Mouse (Mus musculus): ENCODE data around the gene Chst14. TPM values are rescaled to one million over a fixed set of nuclear protein-coding genes. Genes with fewer than 3 reads are reported as not detected.

Gene Chst14
- polyA plus RNA-seq (2015; fragmentation: Nextera tagmentation; extraction: Ambion mirVana), result 6.0 and 6.6 TPM in 2 replicates

DNA sequence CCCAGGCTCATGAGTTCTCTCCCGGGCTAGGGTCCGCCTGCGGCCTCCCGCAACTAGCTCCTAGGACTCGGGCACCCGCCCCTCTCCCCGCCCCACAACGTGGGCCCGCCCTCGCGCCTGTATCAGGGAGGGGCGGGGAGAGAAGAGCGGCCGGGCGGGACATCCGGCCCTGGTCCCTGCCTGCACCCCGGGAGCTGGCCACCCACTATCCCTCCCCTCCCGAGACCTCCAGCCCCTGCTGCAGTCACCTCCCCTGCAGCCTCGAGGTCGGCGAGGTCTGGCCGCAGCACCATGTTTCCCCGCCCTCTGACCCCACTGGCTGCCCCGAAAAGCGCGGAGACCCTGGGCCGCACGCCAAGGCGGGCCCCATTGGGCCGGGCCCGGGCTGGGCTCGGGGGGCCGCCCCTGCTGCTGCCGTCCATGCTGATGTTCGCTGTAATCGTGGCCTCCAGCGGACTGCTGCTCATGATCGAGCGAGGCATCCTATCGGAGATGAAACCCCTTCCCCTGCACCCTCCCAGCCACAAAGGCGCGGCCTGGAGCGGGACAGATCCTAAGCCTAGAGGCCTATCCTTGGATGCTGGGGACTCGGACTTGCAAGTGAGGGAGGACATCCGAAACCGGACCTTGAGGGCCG, at the start of gene Chst14:
Gene Chst14 (plus strand): TSS at position 136 of the 637 bp plus-strand sequence.
- peak; percentile 88 for ATAC-seq (replicated peaks)
- Histone ChIP-seq H3K9ac (replicated peaks) (peak within 1 kb of the TSS; percentile 75), H3K27ac (replicated peaks) (no peak within 1 kb of the TSS), H3K4me2 (replicated peaks) (peak within 1 kb of the TSS; percentile 92), H3K4me3 (peak within 1 kb of the TSS; percentile 70), H3K36me3 (peaks cover 16% of the 10 kb centered on the region), H3K27me3 (no peaks in the 10 kb centered on the region), H3K4me1 (peaks cover 19% of the 10 kb centered on the region), H3K9me3 (no peaks in the 10 kb centered on the region)
- under 1% methylated on average over 47 of the region's 47 CpGs for WGBS

DNA sequence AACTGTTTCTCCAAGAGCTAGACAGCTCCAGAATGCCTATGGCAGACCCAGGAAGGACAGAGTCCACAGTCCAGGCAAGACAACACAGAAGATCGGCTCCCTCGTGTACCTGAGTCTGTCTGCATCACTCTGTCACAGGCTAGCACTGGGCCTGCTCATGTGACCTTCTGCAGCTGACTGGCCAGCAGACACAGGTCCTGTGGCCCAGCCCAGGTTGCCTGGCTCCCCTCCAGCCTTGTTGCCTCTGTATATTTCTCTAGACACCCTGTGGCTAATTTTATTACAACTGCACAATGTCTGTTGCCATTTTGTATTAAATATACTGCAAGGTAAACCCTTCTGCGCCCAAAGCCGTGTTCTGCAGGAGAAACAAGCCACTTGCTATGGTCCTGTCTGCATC, 45.3 kb upstream of the Chst14 start:
- H3K9me3 ChIP-seq, result no peaks in the 10 kb centered on the region
- no peak for ATAC-seq (replicated peaks)
- peaks cover 5% of the 10 kb centered on the region for H3K4me1 ChIP-seq
- no peak overlapping the region for H3K9ac ChIP-seq (replicated peaks)
- H3K27me3 ChIP-seq, result peaks cover 7% of the 10 kb centered on the region; the same call in 1 of the 2 replicates
- no peak overlapping the region for H3K27ac ChIP-seq (replicated peaks)
- peaks cover 15% of the 10 kb centered on the region; the same call in 1 of the 2 replicates for H3K36me3 ChIP-seq
- H3K4me2 ChIP-seq (replicated peaks), result no peak overlapping the region
- no peak overlapping the region for H3K4me3 ChIP-seq
- WGBS, result 86% methylated on average over 4 of the region's 4 CpGs

GRCm38 (mm10) chr2:118881956-118882355, 44.3 kb upstream of the Chst14 start:
- Histone ChIP-seq H3K9ac (replicated peaks) (no peak overlapping the region), H3K27ac (replicated peaks) (no peak overlapping the region), H3K4me2 (replicated peaks) (no peak overlapping the region), H3K9me3 (no peaks in the 10 kb centered on the region), H3K4me3 (no peak overlapping the region), H3K4me1 (peaks cover 5% of the 10 kb centered on the region), H3K27me3 (peaks cover 7% of the 10 kb centered on the region; the same call in 1 of the 2 replicates), H3K36me3 (peaks cover 7% of the 10 kb centered on the region; the same call in 1 of the 2 replicates)
- 78% methylated on average over 5 of the region's 5 CpGs for WGBS
- no peak for ATAC-seq (replicated peaks)

- peak overlapping the region; percentile 60 for H3K4me2 ChIP-seq (replicated peaks)
- H3K9me3 ChIP-seq, result no peaks in the 10 kb centered on the region
- peak; percentile 90 for ATAC-seq (replicated peaks)
- peak overlapping the region; percentile 34 for H3K4me3 ChIP-seq
- no peak overlapping the region for H3K27ac ChIP-seq (replicated peaks)
- peaks cover 7% of the 10 kb centered on the region; the same call in 1 of the 2 replicates for H3K27me3 ChIP-seq
- peaks cover 11% of the 10 kb centered on the region for H3K4me1 ChIP-seq
- peak overlapping the region; percentile 48 for H3K9ac ChIP-seq (replicated peaks)
- 2% methylated on average over 32 of the region's 32 CpGs for WGBS
- no peaks in the 10 kb centered on the region for H3K36me3 ChIP-seq
Observed at GRCm38 (mm10) chr2:118882840-118883679, 43.2 kb upstream of the Chst14 start.

DNA sequence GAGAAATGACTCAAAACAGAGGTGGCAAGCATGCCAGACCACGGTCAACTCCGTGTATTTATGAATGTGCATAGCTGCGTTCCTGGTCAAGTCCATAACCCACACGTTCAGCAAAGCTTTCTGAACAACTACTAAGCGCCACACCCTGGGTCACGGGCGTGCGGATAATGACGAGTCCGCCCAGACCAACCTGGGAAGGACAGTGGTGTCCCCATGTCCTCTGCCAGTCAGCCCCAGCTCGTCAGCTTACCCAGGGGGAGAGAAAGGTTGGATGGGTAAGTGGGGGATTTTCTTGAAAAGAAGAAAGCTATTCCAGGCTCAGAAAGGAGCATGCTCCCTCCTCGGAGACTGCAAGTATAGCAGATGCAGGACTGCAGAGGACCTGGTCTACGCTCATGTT, 38.9 kb upstream of the Chst14 start:
- Histone ChIP-seq H3K9ac (replicated peaks) (no peak overlapping the region), H3K4me3 (no peak overlapping the region), H3K27me3 (peaks cover 7% of the 10 kb centered on the region; the same call in 1 of the 2 replicates), H3K36me3 (no peaks in the 10 kb centered on the region), H3K4me2 (replicated peaks) (no peak overlapping the region; the same call in 1 of the 2 replicates), H3K9me3 (no peaks in the 10 kb centered on the region), H3K27ac (replicated peaks) (no peak overlapping the region), H3K4me1 (peaks cover 11% of the 10 kb centered on the region)
- ATAC-seq (replicated peaks), result no peak
- 66% methylated on average over 13 of the region's 13 CpGs for WGBS

DNA sequence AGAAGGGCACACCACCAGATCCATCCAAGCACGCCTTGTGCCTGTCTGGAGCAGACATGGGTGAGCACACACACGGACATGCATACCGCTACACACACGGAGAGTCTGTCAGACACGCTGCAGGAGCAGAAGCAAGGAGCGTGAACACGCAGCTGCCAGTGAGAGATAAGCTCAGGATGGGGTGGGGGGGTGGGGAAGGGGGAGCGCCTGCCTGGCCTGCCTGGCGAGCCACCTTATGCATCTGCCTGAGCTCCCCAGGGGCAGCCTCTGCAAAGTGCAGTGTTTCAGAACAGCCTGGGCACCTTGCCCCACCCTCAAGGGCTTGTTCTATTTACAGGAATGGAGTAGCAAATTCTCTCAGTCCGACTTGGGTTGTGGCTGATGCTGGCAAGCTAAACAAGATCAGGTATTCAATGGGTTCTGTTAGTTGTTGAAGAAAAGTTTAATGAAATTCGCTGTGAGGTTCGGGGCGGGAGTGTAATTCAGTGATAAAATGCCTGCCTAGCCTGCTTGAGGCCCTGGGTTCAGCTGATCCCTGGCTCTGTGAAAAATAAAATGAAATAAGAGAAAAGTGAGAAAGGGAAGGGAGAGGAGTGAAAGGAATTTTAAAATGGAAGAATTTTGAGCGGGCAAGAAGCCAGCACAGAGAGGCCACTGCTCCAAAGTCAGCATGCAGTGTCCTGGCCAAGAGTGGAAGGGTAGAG, 38.3 kb upstream of the Chst14 start:
- H3K9ac ChIP-seq (replicated peaks), result no peak overlapping the region
- H3K4me1 ChIP-seq, result peaks cover 8% of the 10 kb centered on the region
- H3K36me3 ChIP-seq, result no peaks in the 10 kb centered on the region
- no peak overlapping the region for H3K27ac ChIP-seq (replicated peaks)
- no peak overlapping the region for H3K4me3 ChIP-seq
- no peaks in the 10 kb centered on the region for H3K9me3 ChIP-seq
- H3K27me3 ChIP-seq, result peaks cover 9% of the 10 kb centered on the region; the same call in 1 of the 2 replicates
- ATAC-seq (replicated peaks), result no peak
- H3K4me2 ChIP-seq (replicated peaks), result no peak overlapping the region; the same call in 1 of the 2 replicates
- 30% methylated on average over 14 of the region's 14 CpGs for WGBS

DNA sequence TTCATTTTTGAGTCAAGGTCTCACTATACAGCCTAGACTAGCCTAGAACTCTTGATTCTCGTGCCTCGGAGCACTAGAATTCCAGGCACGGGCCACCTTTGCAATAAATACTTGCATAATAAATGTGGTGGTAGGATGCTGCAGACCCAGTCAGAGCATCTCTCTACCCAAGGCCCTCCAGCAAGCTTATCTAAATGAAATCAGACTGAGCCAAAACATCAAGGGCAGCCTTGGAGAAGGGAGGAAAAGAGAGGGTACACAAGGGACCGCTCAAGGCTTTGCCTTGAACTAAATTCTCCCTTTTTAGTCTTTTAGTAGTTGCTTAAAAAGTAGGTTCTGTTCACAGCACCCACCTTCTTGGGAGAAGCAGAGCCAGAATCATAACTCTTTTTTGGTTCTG, 35.1 kb upstream of the Chst14 start:
- H3K36me3 ChIP-seq, result no peaks in the 10 kb centered on the region
- no peak overlapping the region for H3K27ac ChIP-seq (replicated peaks)
- no peak overlapping the region for H3K4me2 ChIP-seq (replicated peaks)
- H3K9me3 ChIP-seq, result no peaks in the 10 kb centered on the region
- peaks cover 19% of the 10 kb centered on the region for H3K27me3 ChIP-seq
- H3K4me3 ChIP-seq, result no peak overlapping the region
- ATAC-seq (replicated peaks), result no peak
- peaks cover 7% of the 10 kb centered on the region for H3K4me1 ChIP-seq
- H3K9ac ChIP-seq (replicated peaks), result no peak overlapping the region
- WGBS, result 94% methylated on average over 4 of the region's 4 CpGs

DNA sequence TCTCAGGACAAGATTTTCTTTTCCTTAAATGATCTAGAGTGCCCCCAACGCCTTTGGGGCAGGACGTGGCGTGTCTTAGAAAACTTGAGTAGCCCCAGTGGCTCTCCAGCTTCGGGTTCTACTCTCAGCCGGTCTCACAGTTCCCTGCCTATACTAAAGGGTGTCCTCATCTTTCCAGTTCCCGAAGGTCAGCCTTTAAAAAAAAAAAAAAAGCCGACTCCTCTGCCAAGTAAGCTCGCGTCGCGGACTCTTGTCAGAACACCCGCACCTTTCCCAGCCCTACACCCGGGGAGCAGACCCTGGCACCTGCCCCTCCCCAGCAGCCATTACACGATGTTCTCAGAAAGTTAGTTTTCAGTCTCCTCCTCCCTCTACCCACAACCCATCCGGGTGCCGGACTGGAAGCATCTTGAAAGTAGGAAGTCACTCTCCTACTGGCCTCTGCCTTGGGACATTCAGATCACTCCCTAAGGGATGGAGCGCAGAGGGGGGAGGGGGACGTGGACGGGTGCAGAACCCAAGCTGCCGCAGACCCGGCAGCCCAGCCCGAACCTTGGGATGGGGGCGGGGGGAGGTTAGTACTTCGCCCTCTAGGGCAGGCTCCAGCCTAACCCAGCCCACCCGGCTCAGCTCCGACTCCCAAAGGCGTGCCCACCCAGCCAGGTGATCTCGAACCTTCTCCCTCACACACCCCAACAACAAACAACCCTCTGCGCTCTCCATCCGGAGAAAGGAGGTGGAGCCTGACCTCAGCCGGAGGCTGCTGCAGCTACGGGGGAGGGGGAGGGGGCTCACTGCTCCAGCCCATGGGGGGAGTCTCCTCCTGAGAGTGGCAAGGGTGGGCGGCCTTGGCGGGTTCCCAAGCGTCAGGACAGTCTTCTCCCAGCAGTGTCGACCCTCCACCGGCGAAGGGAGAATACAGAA, 30.0 kb upstream of the Chst14 start:
- Histone ChIP-seq H3K4me3 (peak overlapping the region; percentile 42), H3K27me3 (peaks cover 57% of the 10 kb centered on the region), H3K4me1 (peaks cover 33% of the 10 kb centered on the region), H3K9ac (replicated peaks) (peak overlapping the region; percentile 48), H3K27ac (replicated peaks) (no peak overlapping the region), H3K9me3 (no peaks in the 10 kb centered on the region), H3K36me3 (no peaks in the 10 kb centered on the region), H3K4me2 (replicated peaks) (peak overlapping the region; percentile 62)
- 1% methylated on average over 38 of the region's 38 CpGs for WGBS
- no peak for ATAC-seq (replicated peaks)

GRCm38 (mm10) chr2:118896914-118897291, 29.4 kb upstream of the Chst14 start:
- H3K4me3 ChIP-seq, result peak overlapping the region; percentile 42

DNA sequence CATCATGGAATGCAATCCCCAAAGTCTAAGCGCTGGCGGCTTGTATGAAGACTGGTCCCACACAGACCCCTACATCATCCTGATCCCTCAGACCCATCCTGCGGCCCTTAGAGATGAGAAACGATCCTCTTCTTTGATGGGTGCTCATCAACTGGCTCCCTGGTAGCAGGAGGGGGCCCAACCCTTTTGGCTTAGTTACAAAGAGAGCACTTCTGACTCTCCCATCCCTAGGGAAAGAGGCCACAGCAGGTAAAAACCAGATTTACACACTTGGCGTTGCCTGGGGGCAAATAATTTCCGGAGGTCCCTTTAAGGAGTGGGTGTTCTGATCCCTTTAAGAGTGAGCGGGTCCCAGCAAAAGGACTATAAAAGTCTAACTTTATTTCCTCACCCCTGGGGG, 28.9 kb upstream of the Chst14 start:
- H3K4me1 ChIP-seq, result peaks cover 33% of the 10 kb centered on the region
- H3K36me3 ChIP-seq, result no peaks in the 10 kb centered on the region
- peak overlapping the region; percentile 62 for H3K4me2 ChIP-seq (replicated peaks)
- ATAC-seq (replicated peaks), result no peak
- 3% methylated on average over 7 of the region's 7 CpGs for WGBS
- peaks cover 57% of the 10 kb centered on the region for H3K27me3 ChIP-seq
- peak overlapping the region; percentile 42 for H3K4me3 ChIP-seq
- H3K9ac ChIP-seq (replicated peaks), result peak overlapping the region; percentile 48
- H3K27ac ChIP-seq (replicated peaks), result no peak overlapping the region
- H3K9me3 ChIP-seq, result no peaks in the 10 kb centered on the region

More at GRCm38 (mm10) chr2:118896914-118897291, 29.4 kb upstream of the Chst14 start:
- H3K36me3 ChIP-seq, result no peaks in the 10 kb centered on the region
- peaks cover 57% of the 10 kb centered on the region for H3K27me3 ChIP-seq
- H3K27ac ChIP-seq (replicated peaks), result no peak overlapping the region
- WGBS, result under 1% methylated on average over 13 of the region's 13 CpGs
- no peaks in the 10 kb centered on the region for H3K9me3 ChIP-seq
- no peak for ATAC-seq (replicated peaks)
- H3K9ac ChIP-seq (replicated peaks), result peak overlapping the region; percentile 48
- H3K4me1 ChIP-seq, result peaks cover 33% of the 10 kb centered on the region
- H3K4me2 ChIP-seq (replicated peaks), result peak overlapping the region; percentile 62

- Histone ChIP-seq H3K36me3 (no peaks in the 10 kb centered on the region), H3K27ac (replicated peaks) (no peak overlapping the region), H3K4me2 (replicated peaks) (no peak overlapping the region), H3K4me1 (peaks cover 35% of the 10 kb centered on the region), H3K9ac (replicated peaks) (no peak overlapping the region), H3K9me3 (no peaks in the 10 kb centered on the region), H3K4me3 (no peak overlapping the region), H3K27me3 (peaks cover 57% of the 10 kb centered on the region)
- 1% methylated on average over 11 of the region's 11 CpGs for WGBS
- ATAC-seq (replicated peaks), result no peak
Observed at GRCm38 (mm10) chr2:118897808-118898207, 28.5 kb upstream of the Chst14 start.
